Mouse (Mus musculus): ENCODE measurements around the gene Wnk1.

Wnk1 gene

DNA sequence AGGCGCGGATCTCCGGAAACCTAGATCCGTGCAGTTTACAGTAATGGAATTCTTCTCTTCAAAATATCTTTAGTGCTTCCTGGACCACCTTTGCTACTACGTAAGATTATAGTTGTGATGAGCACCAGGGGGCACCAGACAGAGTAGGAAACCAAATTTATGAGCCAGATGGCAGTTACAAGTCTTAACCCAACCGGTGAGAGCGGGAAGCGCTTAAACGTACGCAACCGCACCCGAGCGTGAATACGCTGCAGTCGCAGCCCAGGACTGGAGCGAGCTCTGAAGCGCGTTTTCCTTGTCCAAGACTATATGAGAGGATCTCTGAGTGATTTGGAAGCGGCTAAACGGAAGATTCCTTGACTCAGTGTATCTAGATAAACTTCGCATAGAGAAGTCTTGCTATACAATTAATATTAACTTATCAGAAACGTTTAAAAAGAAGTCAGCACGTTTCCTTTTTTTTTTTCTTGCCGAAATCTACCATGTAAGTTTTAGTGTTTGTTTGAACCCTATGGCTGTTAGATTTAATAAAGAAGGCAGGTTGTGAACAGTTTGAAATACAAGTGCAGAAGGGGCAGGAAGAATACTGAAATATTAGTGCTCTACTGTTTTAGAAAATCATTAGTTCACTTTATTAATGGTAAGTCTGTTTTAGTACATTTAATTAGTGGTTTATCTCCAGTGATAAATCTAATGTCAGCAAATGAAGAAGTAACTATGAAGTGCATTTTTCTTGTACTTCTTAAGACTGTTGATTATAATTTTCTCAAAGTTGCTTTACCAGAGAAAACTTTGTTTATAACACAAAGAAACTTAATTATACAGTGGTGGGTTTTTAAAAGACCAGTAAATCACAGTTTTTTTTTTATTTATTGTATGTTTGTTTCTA is 1.4 kb upstream of the Wnk1 start:
- peak; percentile 68 for DNase-seq (ENCODE audit: low spot score)

DNA sequence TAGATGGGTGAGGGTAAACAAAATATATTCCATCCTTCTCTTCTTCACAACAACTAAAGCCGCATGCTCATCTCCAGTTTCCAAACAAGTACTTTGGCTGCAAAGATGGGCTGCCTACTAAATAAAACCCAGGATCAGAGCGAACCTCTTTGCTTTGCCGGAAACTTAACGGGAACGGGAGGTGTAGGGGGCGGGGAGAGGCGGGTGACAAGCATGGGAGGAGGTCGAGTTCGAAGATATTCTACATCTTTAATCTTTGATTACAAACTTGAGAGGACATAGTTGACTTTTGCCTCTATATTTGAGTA is 738 bp upstream of the Wnk1 start:
- DNase-seq (ENCODE audit: low spot score): no peak

DNA sequence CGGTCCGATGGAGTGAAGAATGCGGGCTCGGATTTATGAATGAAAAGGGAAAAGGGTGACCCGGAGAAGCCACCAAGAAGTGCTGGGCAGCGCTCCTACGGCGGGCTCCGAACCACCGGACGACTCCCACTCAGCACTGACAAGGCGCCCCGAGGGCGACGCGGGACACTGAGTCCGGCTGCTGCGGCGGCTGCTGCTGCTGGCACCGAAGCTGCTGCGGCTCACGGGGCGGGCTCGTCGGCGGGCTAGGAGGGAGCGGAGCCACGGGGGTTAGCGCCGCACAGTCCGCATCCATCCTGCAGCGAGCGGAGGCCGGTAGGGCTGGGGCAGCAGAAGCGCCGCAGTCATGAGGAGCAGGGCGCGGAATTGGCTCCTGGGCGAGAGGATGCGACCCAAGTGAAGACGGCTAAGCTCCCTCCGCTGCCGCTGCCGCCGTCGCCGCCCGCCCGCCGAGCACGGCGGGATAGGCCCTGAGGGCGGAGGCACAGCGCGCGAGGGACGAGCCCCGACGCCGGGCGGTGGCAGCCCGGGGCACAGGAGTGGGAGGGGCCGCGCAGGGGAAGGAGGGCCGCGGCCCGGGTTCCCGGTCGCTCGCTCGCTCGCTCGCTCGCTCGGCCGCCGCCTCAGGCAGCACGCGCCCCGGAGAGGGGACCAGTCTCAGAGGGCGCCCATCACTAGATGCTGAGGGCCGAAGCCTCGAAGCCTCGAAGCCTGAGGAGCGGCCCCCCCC is 671 bp downstream of the Wnk1 start:
- DNase-seq (ENCODE audit: low spot score): peak; percentile 68

DNA sequence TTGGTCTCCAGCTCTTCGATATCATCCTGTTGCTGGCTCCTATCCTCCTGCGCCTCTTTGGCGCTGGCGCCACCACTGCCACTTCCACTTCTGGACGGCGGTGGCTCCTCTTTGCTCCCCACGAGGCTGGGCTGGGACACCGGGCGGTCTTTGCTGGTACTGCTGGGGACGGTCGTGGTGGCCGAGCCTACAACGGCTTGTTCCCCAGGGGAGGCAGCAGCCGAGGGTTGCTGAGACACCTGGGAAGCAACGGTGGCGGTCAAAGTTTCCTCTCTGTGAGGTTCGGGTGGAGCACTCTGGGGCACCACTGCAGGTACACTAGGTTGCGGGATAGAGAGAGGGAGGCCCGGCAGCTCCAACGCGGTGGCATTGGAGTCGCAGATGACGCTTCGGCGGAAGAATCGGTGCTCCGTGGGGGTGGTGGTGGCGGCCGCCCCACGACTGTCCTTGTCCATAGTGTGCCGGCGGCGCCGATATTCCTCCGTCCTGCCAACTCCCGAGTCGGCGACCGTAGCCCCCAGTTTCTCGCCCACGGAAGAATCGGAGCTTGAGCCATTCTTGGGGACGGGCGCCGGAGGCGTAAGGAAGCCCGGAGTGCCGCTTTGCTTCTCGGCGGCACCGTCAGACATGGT is 1.4 kb downstream of the Wnk1 start:
- peak; percentile 37 for DNase-seq (ENCODE audit: low spot score)

DNA sequence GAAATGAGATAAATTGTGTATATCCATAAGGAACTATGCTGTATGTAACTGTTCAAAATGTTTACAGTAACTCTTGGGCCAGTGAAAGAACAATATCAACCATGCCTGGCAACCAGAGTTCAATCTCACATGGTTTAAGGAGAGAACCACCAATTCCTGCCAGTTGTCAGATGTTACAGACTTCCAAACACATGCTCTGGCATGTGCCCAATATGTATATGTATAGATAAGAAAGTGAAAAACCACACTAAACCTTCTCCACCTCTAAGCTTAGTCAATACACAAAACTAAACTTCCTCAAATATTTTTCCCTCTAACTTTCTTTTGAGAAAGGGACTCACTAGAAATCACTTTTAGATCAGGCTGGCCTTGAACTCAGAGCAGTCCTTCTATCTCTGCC is 13.9 kb downstream of the Wnk1 start:
- DNase-seq (ENCODE audit: low spot score): no peak

DNA sequence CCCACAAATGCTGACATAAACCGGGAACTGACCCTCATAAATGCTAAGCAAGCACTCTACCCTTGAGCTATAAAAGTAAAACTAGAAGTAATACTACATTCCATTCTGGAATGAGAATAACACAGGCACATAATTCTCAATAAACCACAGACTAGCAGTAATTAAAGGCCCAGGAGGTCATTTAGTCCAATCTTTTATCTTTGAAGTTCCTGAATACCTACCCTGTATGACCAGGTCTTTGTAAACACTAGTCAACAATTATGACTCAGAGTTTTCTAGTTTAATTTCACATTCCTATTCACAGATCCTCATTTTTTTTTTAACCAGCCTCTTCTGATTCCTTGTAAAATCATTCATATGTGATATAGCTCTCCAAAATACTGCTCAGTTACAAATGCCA is 14.7 kb downstream of the Wnk1 start:
- DNase-seq (ENCODE audit: low spot score): no peak

DNA sequence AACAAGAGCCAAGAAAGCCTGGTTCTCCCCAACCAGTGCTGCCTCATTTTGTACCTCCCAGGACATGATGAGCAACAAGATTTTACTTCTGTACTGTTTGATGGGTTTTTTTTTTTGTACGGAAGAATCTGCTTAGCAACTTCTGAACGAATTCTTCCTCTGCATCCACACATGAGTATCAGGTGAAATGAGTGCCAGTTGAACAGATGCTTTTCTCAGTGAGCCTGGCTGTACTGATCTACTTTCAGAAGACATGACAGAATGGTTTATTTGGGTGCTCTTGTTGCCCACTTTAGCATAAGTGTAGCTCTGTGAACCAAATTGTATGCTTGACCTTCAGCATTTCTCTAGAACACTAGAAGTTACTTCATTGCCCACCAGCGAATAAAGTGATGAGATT is 16.4 kb downstream of the Wnk1 start:
- DNase-seq (ENCODE audit: low spot score): no peak

DNA sequence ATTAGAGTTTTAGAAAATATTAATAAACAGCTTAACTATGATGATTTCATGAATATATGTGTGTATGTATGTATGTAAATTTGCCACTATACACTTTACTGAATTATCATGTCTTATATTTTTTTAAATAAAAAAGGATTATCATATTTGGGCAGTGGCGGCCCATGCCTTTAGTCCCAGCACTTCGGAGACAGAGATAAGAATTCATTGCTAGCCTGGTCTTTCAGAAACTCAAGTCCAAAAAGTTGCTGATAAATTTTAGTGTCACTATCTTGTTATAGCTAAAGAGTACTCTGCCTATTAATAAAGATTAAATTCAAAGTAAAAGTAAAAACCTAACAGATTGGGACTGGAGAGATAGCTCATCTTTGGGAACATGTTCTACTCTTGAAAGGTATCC is 18.8 kb downstream of the Wnk1 start:
- no peak for DNase-seq (ENCODE audit: low spot score)

DNA sequence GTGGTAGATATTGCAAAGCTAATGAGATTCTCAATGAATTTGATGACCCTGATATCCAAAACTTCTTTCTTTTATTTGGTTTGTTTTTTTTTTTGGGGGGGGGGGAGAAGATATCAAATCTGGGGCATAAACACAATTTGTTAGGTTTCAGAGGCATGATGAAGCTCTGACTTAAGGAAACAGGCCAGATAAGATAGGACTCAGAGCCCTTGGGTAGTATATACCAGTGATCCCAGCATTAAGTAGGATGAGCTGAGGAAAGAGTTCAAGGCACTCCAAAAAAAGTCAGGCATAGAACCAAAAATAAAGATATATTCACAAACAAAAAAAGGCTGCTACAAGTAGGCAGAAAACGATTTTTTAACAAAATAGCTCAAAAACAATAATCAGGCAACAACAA is 25.3 kb downstream of the Wnk1 start:
- no peak for DNase-seq (ENCODE audit: low spot score)

DNA sequence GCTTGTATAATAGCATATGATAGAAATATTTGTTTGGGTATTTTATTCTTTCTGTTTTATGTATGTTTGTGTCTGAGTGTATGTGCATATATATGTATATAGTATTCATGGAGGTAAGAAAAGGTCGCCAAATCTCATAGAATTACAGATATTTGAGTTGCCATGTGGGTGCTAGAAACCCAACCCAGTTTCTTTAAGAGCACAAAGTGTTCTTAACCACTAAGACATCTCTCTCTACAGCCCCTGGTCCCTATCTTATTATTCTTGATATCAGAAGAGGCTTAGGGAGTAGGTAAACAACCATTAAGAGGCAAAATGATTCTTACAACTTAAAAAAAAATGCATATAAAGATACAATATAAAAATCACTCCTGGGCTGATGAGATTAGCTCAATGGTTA is 27.0 kb downstream of the Wnk1 start:
- DNase-seq (ENCODE audit: low spot score): no peak

DNA sequence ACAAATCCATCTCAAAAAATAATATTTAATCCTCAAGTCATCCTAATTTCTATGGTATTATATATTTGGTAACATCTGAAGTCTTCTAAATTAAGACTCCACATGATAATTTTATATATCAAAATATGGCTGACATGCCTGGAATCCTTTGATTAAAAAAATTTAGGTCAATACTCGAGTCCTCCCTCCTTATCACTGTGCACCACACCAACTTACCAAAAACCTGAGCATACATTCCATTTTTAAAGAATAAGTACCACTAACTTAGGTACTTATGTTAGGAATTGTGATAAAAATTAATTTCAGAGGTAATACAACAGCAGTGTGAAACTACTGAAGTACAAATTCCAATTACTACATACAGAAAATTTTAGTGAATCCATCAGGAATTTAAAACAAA is 27.5 kb downstream of the Wnk1 start:
- no peak for DNase-seq (ENCODE audit: low spot score)

DNA sequence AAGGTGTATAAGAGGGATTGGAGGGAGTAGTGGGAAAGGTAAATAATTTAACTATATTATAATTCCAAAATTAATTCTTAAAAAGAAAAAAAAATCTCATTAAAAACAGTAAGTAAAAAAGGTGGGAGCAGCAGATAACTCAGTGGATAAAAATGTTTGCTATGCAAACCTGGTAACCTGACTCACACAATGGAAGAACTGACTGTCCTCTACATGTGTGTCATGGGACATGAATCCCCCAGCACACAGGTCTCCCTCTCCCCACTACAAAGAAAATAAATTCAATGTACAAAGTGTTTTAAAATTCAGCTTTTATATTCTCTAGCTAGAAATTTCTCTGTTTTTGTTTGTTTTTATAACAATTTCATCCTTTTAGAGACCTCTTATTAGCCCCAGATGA is 27.9 kb downstream of the Wnk1 start:
- no peak for DNase-seq (ENCODE audit: low spot score)

DNA sequence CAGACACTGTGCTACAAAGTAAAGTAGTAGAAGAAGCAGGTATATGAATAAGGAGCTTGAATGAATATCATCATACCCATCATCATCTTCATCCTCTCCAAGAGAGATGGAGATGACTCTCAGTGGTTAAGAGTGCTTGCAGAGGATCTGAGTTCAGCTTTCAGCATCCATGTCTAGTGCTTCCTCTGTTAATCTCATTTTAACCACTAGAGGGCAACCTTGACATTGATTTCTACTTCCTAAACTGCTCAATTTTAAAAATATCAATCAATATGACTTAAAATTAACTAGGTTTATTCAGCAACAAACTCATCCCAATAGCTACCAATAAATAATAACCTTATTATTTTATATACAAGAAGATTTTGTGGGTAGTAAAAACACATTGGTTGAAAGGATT is 36.8 kb downstream of the Wnk1 start:
- no peak for DNase-seq (ENCODE audit: low spot score)

DNA sequence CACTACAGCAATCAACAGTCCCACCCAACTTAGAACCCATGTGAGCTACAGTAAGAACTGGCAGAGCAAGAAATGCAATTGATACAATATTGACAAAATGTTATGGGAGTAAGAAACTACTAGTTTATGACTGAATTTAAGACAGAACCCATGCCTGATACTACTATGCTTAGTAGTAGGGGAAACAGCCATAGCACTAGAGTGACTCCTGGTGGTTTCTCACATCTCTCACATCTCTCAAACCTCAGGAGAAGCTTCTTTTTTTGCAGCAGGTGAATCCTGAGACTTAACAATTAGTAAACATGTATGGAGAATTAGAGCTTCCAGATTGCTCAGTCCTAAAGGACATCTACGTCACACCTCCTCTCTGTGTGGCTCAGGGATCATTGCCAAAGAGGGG is 42.0 kb downstream of the Wnk1 start:
- DNase-seq (ENCODE audit: low spot score): no peak

DNA sequence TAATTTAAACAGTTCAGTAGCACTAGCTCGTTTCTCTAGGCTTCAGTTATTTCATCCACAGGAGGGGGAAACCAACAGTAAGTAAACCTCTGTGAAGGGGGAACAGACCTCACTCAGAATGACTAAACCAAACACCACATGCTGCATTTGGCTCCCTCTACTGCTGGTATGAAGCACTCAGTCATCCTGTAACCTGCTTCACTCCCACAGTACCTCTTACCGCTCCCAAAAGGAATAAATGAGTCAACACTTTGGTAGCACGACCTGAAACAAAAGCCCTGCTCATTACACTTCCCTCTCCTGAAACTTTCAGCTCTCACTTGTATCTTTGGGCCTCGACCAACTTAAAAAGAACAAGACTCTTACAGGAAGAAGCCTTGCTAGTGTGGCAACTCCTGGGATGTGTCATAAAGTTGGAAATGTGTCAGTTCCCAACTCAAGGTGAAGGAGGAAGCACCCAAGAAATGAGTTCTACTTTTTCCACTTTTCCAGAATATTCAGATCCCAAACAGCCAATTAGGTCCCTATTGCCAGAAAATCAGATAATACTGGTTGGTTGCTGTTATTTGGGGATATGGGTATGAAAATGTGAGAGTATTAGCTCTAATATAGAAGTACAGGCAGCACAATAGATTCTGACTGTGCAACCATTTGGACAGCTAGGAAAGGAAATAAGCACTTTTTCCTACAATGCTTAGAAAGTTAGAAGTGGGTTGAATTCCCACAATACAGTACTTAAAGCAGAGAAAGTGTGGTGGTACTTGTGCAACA is 114.1 kb downstream of the Wnk1 start:
- DNase-seq (ENCODE audit: low spot score): no peak

DNA sequence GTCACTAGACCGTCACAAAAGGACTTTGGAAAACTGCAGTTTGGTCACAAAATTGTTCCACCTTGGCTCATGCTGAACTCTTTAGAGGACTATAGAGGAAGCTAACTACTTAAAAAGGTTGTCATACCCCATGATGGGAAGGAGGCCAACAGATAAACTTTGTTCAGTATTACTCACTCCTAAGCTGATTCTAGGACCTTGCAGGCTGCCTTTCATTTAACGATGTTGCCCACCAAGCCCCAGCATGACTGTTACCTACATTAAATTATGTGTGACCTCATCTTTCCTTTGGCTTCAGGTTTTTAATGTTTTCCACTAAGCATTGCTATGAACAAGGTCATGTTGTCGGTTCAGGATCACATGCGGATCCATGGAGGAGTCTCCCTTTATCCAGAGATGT is 115.9 kb downstream of the Wnk1 start:
- DNase-seq (ENCODE audit: low spot score): no peak

DNA sequence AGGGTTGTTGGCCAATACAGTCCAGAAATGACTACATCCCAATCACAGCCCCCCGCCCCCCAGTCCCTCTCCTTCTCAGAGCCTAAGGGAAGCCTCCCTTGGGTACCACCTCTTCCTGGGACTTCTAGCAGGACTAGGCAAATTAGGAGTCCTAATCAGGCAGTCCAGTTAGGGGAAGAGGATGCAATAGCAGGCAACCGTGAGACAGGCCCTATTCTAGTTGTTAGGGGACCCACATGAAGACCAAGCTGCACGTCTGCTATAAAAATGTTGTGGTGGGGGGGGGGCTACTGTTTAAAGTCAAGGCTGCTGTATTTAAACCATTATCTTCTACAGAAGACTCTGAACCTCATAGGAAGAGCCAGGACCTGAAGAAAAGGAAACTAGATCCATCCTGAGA is 116.3 kb downstream of the Wnk1 start:
- DNase-seq (ENCODE audit: low spot score): no peak

DNA sequence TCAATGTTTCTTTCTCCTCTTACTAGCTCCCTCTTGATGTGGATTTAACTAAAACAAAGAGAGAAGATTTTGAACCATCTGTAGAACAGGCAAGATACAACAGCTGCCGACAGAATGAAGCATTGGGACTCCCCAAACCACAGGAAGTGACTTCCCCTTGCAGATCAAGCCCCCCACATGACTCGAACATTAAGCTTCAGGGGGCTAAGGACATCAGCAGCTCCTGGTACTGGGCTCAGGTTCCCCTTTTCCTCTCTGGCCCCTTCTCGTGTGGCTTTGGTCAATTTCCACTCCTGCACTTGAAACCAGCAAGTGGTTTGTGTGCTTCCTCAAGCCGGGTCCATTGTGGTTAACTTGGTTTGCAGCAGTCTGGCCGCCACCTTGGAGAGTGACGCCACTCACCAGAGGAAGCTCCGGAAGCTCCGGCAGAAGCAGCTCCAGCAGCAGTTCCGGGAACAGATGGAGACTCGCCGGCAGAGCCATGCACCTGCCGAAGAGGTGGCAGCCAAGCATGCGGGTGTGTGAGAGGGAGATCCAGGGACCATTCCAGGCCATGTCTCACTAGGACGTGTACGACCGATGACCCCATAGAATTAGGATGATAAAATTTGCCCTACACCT is 119.8 kb downstream of the Wnk1 start:
- DNase-seq (ENCODE audit: low spot score): no peak

DNA sequence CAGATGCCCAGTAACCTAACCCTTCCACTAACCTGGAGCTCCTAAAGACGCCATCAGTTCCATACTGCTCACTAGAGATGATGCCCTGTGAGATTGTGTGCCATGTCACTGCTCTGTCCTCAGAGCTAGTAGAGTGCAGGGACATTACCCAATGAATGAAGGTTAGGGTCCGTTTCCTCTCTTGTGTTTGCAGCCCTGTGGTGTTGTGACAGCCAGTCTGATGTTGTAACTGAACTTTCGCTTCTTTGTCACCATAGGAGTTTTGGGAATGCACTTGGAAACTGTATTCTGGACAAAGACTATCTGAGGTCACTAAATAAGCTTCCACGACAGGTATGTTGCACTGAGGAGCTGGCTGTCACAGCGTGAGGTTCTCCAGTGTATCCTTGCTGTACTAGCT is 122.8 kb downstream of the Wnk1 start:
- DNase-seq (ENCODE audit: low spot score): no peak

DNA sequence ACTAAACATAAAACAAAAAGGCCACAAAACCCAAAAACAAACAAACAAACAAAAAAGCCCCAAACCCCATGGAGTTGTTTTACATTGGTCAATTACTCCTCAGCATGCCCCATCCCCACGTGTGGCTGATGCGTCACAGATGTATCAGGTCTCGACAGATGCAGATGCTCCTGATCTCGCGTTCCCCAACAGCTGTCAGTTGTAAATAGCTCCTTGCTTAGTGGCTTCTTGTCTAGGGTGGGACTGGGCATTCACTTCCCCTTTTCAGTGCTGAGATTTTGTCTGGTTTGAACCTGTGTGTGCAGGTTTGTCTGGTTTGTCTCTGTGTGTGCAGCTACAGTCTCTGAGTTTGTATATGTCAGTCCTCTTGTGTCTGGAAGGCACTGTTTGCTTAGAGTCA is 126.4 kb downstream of the Wnk1 start:
- DNase-seq (ENCODE audit: low spot score): no peak

DNA sequence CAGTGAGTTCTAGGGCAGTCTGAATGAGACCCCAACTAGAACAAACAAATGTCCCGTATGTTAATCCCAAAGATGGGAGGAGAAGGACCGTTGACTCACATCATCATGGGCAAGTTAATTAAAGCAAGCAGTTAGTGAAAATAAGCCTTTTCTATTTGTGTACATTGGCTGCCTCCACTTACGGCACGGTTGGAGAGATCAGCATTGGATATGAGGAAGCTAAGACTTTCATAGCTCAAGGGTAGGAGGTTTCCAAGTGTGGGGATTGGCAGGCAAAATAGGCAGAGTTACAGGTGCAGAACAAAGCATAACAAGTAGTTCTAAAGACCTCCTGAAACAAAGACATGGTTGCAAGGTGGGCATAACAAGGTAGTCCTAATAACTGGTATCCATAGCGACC is 133.0 kb downstream of the Wnk1 start:
- DNase-seq (ENCODE audit: low spot score): no peak

Data from ovary, adult 18-20 months (tissue).